Mouse (Mus musculus) bone marrow macrophage, adult 2 months (primary cell): ENCODE results near the gene Nck1. TPM values are rescaled to one million over a fixed set of nuclear protein-coding genes. Genes with fewer than 3 reads are reported as not detected.

Experiments
- H3K27ac ChIP-seq: 2 replicates; pipeline ENCODE4 v1.5.1; 2012; ENCODE audit warnings: low read depth, low read length; ENCODE audit not compliant: insufficient read depth
- H3K4me1 ChIP-seq: 2 replicates; pipeline ENCODE4 v1.6.1; 2012; ENCODE audit warnings: low read length; ENCODE audit not compliant: control insufficient read depth, insufficient read depth
- H3K4me3 ChIP-seq: 2 replicates; pipeline ENCODE4 v1.5.1; 2012; ENCODE audit warnings: mild to moderate bottlenecking, low read length, moderate library complexity; ENCODE audit not compliant: insufficient read depth
- CTCF ChIP-seq: IDR thresholded peaks from 2 replicates; pipeline ENCODE4 v1.5.1; 2012; ENCODE audit warnings: low read depth, mild to moderate bottlenecking, low read length, moderate library complexity
- POLR2A ChIP-seq: IDR thresholded peaks from 2 replicates; pipeline ENCODE4 v1.6.1; 2012; ENCODE audit warnings: mild to moderate bottlenecking, low read depth, low read length, borderline replicate concordance
- polyA plus RNA-seq: library from polyadenylated mRNA; stranded (reverse); fragments of >200 nt; gene quantifications from 2 replicates; pipeline ENCODE4 v1.2.4, GENCODE M21; 2012; ENCODE audit not compliant: missing spikeins, insufficient read depth, insufficient read length

The Nck1 gene
- polyA plus RNA-seq = 46.8 and 52.9 TPM in 2 replicates

DNA sequence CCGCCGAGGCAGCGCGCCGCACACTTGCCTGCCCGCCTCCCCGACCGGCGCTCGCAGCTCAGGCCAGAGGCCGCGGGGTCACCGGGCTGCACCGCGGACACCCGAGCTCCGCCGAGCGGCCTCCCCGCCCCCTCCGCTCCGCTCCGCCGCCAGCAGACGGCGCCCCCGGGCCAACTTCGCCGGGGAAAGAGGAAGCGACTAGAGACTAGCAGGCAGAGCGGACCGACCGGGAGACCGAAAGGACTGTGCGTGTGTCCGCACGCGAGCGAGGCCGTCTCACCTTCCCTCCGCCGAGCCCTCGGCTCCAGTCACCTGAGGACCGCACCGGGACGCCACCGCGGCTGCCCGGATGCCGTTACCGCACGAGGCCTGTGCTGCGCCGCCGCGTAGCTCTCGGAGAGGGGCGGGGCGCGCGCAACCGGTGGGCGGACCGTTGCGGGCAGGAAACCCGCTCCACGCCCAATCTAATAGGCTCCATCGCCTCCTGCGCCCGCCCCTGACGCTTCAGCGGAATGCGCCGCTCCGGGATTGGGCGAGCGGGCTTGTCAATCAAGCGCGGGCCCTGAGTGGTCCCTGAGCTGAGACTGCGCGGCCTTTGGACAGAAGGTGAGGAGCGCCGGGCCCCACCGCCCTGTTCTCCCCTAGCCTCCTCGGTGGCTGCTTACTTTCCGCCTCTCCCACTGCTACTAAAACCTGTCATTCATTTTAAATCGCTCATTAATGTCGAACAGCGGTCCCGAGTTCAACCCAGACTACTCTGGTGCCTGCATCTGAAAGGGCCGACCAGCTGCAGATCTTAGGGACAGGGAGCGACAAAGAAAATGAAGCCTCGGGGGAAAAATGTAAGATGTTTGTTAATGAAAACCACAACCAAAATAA lies at the start of gene Nck1:
Gene Nck1, minus strand, starts transcription at position 420 of the 879 bp plus-strand sequence.
- peaks cover 7% of the 10 kb centered on the region for H3K4me1 ChIP-seq
- peak within 1 kb of the TSS; percentile 82 for H3K4me3 ChIP-seq
- H3K27ac ChIP-seq = peak within 1 kb of the TSS; percentile 74
- 0 out of 2 replicates have a peak, but pooled peaks have one; percentile 14 for TF ChIP-seq CTCF
- no peak for TF ChIP-seq POLR2A

- no peak for TF ChIP-seq POLR2A
- no peak for TF ChIP-seq CTCF
- H3K27ac ChIP-seq = no peak overlapping the region
- H3K4me1 ChIP-seq = peaks cover 8% of the 10 kb centered on the region
- no peak overlapping the region for H3K4me3 ChIP-seq
These were observed 44.5 kb upstream of the Nck1 start for GRCm38 (mm10) chr9:100590462-100590861.

DNA sequence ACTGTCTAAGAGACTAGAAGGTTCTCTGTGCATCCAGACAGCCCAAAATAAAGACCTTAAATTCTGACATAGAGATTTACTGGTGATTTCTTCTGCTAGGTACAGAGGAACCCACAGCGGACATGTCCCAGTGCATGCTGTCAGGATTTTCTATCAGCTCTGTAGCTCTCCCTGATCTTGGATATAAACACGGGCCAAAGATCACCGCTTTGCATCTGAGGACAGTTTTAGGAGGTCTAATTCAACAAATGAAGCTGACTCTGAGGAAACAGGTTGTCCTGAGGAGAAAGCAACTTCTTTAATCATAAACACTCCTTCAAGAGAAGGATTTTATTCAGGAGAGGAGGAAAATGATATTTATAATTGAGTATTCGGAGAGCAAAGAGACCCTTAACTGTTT lies 38.1 kb upstream of the Nck1 start:
- TF ChIP-seq CTCF (no peak), POLR2A (no peak)
- Histone ChIP-seq H3K4me3 (no peak overlapping the region), H3K27ac (no peak overlapping the region), H3K4me1 (no peaks in the 10 kb centered on the region)

DNA sequence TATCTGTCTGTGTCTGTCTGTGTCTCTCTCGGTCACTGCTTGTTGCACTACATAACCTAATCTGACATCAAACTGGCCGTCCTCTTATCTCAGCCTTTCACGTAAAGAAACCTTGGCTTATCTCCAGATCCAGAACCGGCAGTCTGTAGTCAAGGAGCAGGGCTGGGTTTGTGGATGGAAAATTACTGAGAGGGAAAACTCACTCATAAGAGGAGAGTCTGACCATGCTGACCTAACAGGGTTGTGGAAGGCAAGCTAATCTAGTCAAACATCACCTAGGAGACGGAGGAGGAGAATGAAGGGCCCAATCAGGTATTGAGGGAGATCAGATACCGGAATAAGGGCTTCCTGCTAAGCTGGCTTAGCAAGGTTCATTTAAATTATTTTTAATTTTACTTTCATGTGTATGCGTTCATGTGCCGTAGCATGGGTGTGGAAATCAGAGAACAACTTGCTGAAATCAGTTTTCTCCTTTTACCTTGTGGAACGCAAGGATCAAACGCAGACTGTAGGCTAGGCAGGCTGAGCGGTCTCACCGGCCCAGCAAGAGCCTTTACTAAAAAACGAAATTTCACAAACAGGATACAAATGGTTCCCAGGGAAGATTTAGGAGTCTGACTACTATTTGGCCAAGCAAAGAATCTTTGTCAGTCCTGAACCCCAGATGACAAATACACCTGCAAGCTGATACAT lies 37.1 kb upstream of the Nck1 start:
- Histone ChIP-seq H3K4me1 (no peaks in the 10 kb centered on the region), H3K27ac (no peak overlapping the region), H3K4me3 (no peak overlapping the region)
- TF ChIP-seq POLR2A (no peak), CTCF (no peak)

GRCm38 (mm10) chr9:100581543-100582492 lies 35.9 kb upstream of the Nck1 start:
- Histone ChIP-seq H3K27ac (no peak overlapping the region), H3K4me1 (no peaks in the 10 kb centered on the region), H3K4me3 (no peak overlapping the region)
- TF ChIP-seq CTCF (no peak), POLR2A (no peak)

DNA sequence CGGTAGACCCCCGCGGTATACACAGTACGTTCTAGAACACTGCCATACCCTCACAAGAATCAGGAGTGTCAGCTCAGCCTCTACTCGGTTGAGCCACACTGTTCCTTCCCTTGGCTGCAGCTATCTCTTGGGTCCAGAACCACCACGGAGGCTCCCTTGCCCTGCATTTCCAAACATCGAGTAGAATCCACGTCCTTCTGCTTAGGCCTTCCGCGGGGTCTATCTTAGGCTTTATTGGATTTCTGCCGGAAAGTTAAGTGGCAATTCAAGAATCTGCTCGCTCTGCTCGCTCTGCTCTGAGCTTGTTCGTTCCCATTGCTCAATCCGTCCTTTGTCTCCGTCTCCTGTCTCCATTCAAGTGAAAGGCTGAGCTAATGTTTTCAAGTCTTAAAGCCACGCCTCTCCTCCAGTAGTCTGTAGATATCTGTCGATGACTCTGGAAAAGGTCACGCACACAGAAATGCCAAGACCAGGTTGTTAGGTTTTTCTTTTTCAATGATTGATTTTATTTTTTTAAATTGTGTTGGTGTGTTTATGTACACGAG lies 34.3 kb upstream of the Nck1 start:
- TF ChIP-seq CTCF (no peak), POLR2A (no peak)
- H3K27ac ChIP-seq = no peak overlapping the region
- no peaks in the 10 kb centered on the region for H3K4me1 ChIP-seq

GRCm38 (mm10) chr9:100573942-100574341 lies 28.0 kb upstream of the Nck1 start:
- TF ChIP-seq POLR2A = no peak
- TF ChIP-seq CTCF = no peak
- H3K27ac ChIP-seq = no peak overlapping the region
- no peak overlapping the region for H3K4me3 ChIP-seq

More for the DNA sequence above, 34.3 kb upstream of the Nck1 start:
- no peak overlapping the region for H3K4me3 ChIP-seq

DNA sequence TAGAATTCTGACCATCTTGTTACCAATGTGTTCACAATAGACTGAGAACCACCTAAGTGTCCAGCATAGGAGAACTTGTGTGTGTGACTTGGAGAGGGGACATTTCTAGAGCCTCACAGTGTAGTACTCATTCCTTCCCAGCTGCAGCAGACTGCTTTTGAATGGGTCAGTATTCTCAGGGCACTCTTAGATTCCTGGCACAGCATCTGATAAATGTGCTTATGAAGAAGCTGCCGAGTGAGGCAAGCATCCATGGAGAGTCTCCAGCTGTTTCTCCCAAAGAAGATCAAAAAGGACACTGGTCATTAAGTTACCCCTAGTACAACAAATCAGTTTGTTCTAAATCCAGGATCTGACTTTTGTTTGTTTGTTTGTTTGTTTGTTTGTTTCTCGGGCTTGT lies 27.4 kb upstream of the Nck1 start:
- peaks cover 4% of the 10 kb centered on the region; the same call in 1 of the 2 replicates for H3K4me1 ChIP-seq
- no peak for TF ChIP-seq CTCF
- no peak for TF ChIP-seq POLR2A
- no peak overlapping the region for H3K27ac ChIP-seq
- no peak overlapping the region for H3K4me3 ChIP-seq

More at GRCm38 (mm10) chr9:100573942-100574341, 28.0 kb upstream of the Nck1 start:
- peaks cover 4% of the 10 kb centered on the region; the same call in 1 of the 2 replicates for H3K4me1 ChIP-seq

GRCm38 (mm10) chr9:100571511-100571910 lies 25.6 kb upstream of the Nck1 start:
- Histone ChIP-seq H3K27ac (no peak overlapping the region), H3K4me3 (no peak overlapping the region), H3K4me1 (peaks cover 4% of the 10 kb centered on the region; the same call in 1 of the 2 replicates)
- TF ChIP-seq POLR2A (no peak), CTCF (no peak)
